Mouse (Mus musculus) layer of hippocampus, postnatal 14 days (tissue): ENCODE data around the gene Ptbp1. TPM values are rescaled to one million over a fixed set of nuclear protein-coding genes. Genes with fewer than 3 reads are reported as not detected.
"Not testable (repeated sequence)": the region's sequence is repeated elsewhere in the genome, so short reads cannot be mapped to it uniquely, and the experiment has no call there.

Experiments
- DNase-seq, 2 experiments: peaks; one replicate each; pipeline ENCODE4 v3.0.0; 2021 to 2022; ENCODE audit warnings: low spot score in 2 of 2, mixed read lengths in 1 of 2
- total RNA-seq, 2 experiments: library from RNA; stranded (reverse); gene quantifications; 2 replicates each; pipeline ENCODE4 v1.2.3; 2021

The Ptbp1 gene
- total RNA-seq, 2 experiments from 2014 or later, result 62.9 to 70.2 TPM

DNA sequence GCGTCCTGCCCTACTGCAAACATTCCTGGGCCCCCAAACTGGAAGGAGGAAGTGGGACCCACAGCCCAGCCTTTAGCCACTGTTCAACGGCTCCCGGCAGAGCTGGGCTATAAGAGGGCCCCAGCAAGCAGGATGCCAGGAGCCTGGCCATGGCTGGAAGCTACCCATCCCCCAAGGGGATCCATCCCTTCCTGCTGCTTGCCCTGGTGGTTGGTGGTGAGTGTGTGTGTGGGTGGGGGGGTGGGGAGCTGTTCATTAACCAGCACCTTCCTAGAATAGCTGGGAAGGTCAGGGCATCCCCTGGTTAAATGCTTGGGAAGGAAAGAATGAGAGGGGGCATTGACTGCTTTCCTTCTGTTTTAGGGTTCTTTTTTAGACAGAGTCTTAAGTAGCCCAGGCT, 25.3 kb downstream of the Ptbp1 start:
- no peak for DNase-seq

DNA sequence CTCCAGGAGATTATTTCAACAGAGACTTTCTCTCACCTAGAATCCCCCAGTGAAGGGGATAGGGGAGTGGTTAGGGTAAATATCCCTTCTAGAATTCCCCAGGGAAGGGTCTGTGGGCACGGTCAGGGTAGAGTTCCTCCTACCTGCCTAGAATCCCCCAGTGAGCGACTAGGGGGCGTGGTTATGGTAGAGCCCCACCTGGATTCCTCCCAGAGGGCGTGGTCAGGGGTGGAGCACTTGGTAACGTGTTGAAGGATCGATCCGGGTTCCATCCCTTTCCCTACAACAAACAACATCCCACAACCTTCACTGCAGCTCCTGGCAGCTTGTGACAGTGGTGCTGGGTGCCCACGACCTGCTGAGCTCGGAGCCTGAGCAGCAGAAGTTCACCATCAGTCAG, 26.5 kb downstream of the Ptbp1 start:
- no peak for DNase-seq

DNA sequence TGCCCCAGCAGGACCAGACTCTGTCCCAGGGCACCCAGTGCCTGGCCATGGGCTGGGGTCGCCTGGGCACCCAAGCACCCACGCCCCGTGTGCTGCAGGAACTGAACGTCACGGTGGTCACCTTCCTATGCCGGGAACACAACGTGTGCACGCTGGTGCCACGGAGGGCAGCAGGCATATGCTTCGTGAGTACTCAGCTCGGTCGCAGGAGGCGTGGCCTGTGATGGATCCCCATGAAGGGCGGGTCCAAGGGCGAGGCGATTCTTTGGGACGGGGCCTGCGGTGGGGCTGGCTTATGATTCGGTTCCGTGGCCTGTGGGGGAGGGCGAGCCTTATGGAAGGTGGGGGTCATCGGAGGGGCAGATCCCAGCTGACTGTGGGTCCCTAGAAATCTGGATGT, 27.8 kb downstream of the Ptbp1 start:
- DNase-seq, result no peak

DNA sequence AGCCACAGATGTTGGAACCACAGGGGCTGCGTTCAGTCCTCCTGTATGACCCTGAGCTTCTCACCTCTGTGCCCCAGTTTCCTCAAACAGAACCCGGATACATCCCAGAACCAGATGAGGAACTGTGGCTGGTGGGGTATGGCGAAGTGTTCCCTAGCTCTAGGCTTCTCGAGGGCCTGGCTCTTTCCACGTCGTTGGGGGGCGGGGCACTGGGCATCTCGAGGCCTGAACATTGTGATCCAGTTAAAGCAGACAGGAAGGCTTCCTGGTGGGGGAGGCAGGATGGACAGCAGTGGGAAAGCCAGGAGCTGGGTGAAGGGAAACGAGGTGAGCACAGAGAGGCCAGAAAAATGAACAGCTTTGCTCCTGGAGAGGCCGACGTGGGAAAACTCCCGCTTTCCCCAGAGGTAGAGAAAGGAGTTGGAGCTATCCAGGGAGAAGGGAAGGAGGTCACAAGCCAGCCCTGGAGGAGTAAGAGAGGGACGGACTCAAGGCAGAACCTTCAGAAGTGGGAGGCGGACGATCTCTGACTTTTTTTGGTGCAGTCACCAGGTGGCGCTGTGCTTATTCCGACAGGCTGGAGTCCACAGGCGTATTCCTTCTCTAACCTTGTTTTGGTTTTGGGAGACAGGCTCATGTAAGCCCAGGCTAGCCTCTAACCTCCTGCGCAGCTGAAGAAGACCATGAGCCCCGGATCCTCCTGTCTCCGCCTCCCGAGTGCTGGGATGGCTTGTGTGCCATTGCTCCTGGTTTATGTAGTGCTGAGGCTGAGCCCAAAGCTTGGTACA, 29.3 kb downstream of the Ptbp1 start:
- peak in 1 of 2 experiments; percentile 78 for DNase-seq

DNA sequence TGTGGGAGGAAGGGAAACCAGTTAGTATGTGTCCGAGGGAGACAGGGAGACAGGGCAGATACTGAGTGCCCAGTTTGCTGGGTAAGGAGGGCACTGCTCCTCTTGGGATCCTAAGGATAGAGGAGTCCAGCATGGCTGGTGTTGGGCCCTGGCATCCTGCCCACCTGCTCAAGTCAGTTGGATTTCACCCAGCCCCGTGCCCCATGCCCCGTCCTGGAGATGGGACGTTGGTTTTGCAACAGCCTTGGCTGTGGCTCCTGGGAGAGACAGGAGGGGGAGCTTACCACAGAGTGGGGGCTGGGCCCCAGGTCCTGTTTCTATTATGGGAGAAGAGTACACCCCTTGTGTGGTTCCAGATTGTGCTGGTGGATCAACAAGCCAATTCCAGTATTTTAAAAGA, 30.2 kb downstream of the Ptbp1 start:
- no peak for DNase-seq

GRCm38 (mm10) chr10:79884938-79885337, 30.7 kb downstream of the Ptbp1 start:
- not testable (repeated sequence) for DNase-seq

DNA sequence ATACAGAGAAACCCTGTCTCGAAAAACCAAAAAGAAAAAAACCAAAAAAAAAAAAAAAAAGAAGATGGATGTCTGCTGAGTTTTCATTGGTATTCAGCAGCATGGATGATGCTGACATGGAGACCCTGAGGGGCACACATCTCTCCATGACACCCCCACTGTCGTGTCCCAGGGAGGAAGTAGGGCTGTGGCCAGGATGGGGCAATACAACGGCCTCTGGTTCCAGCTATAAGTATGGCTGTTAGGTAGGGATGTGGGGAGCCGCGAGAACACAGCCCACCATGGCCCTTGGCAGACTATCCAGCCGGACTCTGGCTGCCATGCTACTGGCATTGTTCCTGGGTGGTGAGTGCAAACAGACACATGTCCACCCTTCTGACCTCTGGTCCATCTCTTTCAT, 31.8 kb downstream of the Ptbp1 start, which contains the start of gene Elane:
Gene Elane (plus strand): TSS at position 194 of the 400 bp plus-strand sequence.
- no peak for DNase-seq

DNA sequence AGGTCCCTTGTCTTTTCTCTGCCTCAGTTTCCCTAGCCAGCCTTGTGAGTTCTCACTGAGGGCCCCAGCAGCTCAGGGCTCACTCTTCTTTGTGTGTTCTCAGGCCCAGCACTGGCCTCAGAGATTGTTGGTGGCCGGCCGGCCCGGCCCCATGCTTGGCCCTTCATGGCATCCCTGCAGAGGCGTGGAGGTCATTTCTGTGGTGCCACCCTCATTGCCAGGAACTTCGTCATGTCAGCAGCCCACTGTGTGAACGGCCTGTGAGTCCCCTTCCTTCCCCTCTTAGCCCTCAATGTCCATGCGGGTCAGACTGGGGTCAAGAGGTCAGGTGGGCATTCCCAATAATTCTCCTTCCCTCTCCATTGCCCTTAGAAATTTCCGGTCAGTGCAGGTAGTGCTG, 32.4 kb downstream of the Ptbp1 start:
- DNase-seq, result no peak

GRCm38 (mm10) chr10:79889386-79889785, 35.2 kb downstream of the Ptbp1 start:
- no peak for DNase-seq

DNA sequence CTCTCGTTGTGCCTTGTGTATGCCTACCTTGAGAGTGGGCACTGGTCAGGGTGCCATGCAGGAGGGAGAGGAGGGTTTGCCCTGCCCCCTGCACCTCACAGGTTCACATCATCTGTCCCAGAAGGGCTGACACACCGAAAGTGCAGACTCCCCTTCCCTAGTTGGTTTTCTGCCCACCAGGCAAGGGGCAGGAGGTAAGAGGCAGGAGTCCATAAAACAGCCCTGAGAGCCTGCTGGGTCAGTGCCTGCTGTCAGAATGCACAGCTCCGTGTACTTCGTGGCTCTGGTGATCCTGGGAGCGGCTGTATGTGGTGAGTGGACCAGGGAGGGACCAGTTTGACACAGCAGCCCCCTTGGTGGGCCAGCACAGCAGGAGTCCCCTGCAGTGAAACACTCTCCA, 36.4 kb downstream of the Ptbp1 start, which contains the start of gene Cfd:
Gene Cfd (plus strand): TSS at position 184 of the 400 bp plus-strand sequence.
- no peak for DNase-seq

DNA sequence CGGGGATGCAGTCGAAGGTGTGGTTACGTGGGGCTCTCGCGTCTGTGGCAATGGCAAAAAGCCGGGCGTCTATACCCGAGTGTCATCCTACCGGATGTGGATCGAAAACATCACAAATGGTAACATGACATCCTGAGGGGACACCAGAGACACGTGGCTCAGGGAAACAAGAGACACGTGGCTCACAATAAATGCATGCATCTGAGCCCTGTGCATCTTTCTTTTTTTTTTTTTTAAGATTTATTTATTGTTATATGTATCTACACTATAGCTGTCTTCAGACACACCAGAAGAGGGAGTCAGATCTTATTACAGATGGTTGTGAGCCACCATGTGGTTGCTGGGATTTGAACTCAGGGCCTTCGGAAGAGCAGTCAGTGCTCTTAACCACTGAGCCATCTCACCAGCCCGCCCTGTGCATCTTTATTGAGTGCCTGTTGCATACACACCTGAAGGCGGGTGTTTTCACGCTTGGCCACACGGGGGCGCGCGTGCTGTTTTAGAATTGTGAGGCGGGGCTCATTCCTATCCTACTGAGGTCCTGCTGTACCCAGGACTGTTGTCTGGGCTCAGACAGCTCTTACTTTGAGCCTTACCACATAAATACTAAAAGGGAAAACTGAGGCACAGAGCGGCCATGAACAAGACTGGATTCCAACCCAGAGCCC, 38.4 kb downstream of the Ptbp1 start:
- peak; percentile 71 for DNase-seq

DNA sequence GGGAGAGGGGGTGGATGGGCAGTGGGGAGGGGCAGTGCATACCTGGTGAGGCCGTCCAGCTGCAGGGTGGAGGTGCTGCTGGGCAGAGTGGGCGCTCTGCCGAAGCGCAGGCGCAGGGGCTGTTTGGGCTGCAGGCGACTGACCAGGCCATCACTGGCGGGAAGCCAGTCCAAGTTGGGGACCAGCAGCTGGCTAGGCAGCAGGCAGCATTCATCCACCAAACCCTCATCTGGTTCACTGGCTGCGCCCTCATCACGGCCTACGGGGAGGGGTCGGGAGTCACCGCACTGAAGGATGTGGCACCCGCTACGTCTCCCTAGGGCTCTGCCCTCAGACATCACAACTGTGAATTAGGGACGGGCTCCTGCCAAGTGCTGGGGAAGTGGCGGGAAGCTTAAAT, 42.1 kb downstream of the Ptbp1 start:
- no peak for DNase-seq

DNA sequence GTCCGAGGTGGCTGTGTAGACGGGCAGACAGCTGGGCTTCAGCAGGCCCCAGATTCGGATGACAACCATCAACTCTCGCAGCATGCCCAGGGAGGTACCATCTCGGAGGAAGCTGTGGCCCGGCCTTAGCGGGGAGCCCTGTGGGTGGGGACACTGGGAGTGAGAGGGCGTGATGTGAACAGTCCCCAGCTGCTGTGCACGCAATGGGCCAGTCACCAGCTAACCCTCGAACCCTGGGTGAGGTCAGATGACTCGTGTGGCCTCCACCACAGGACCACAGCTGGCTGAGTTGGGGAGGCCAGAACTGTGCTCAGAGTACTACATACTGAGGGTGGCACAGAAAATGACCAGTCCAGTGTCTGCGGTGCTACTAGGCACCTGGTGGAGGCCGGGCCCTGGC, 42.6 kb downstream of the Ptbp1 start:
- no peak for DNase-seq

DNA sequence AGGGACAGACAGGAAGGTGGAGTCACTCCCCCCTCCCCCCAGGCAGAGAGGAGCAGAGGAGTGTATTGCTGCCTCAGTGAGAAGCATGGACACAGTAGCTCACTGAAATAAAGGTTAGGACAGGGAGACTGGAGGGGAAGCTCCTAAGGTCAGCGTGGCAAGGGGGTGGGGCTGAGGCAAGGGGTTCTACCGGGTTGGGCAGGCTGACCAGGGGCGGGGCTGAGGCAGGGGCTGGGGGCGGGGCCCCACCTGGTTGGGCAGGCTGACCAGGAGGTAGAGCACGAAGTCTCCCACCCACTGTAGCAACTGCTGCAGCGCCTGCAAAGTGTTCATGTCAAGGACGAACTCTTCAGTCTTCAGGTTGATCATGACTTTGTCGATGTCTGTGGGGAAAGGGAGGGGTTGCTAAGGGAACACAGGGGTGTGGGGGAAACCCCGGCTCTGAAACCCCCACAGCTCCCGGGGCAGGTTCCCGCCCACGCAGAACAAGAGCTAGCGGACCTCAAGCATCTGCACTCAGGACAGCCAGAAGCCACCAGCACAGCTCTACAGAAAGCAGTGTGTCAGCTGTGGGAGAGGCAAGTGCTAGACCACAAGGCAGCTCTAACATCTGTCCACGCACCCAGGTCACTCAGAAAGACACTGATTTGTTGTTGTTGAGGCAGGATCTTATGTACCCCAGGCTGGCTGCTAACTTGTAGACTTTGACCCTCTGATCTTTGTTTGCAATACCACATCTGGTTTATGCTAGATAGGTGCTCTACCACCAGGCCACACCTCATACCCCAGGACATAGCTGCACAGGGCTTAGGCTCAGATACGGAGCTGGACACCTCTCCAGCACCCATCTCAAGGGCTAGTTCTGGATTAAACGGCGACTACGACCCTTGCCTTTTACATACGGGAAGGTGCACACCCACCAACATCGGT, 43.4 kb downstream of the Ptbp1 start:
- DNase-seq, result no peak

DNA sequence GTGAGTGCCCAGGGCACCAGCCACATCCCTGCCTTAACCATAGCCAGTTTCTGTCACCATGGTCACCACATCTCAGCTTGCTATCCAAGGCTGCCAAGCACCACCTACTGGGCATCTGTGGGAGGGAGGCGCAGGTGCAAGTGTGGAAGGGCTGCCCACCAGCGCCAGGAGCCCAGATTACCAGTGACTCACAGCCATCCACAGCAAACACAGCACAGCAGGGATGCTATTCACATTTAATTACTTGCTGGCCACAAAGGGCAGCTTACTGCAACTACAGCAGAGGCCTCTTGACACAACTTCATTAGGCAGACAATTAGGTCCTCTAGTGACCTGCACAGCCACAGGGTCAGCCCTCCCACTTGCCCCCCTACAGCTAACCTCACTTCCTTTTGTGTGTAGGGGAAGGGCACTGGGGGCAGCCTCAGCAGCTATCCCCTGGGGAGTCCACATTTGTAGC, 46.8 kb downstream of the Ptbp1 start:
- peak; percentile 65 to 69 for DNase-seq

GRCm38 (mm10) chr10:79906712-79907111, 52.5 kb downstream of the Ptbp1 start:
- no peak for DNase-seq

- DNase-seq, result no peak
Measured at GRCm38 (mm10) chr10:79907415-79907814, 53.2 kb downstream of the Ptbp1 start.

GRCm38 (mm10) chr10:79908167-79909091, 54.2 kb downstream of the Ptbp1 start, which contains the start of gene Med16:
Gene Med16 (minus strand): TSS chr10:79908923.
- peak; percentile 96 to 98 for DNase-seq

- peak; percentile 49 to 79 for DNase-seq
Measured at GRCm38 (mm10) chr10:79909092-79909922, 55.1 kb downstream of the Ptbp1 start.
